Mouse (Mus musculus) frontal cortex, adult 2 months (tissue): ENCODE measurements around the gene Hspg2. TPM values are rescaled to one million over a fixed set of nuclear protein-coding genes. Genes with fewer than 3 reads are reported as not detected.

Experiments used
- DNase-seq, 2 experiments: peaks; one replicate each; pipeline ENCODE4 v3.0.0; 2022; ENCODE audit warnings: low spot score in 1 of 2; ENCODE audit errors: extremely low spot score in 1 of 2
- polyA plus RNA-seq: library from polyadenylated mRNA; depleted of rRNA; stranded (reverse); fragments of >200 nt; gene quantifications from 2 replicates; pipeline ENCODE4 v1.2.3, GENCODE M21; 2012

The Hspg2 gene
- polyA plus RNA-seq, 1 experiment = 4.0 TPM

GRCm38 (mm10) chr4:137458861-137459260 is 9.7 kb upstream of the Hspg2 start:
- DNase-seq = no peak

- DNase-seq = no peak
Observed at GRCm38 (mm10) chr4:137460676-137461075, 7.9 kb upstream of the Hspg2 start.

- DNase-seq = no peak
Observed at GRCm38 (mm10) chr4:137461217-137461616, 7.4 kb upstream of the Hspg2 start.

- DNase-seq = no peak
Observed at GRCm38 (mm10) chr4:137461981-137462690, 6.4 kb upstream of the Hspg2 start.

- no peak for DNase-seq
Observed at GRCm38 (mm10) chr4:137465125-137465787, 3.3 kb upstream of the Hspg2 start.

GRCm38 (mm10) chr4:137466991-137467390 is 1.6 kb upstream of the Hspg2 start:
- no peak for DNase-seq

GRCm38 (mm10) chr4:137467525-137467924 is 1.0 kb upstream of the Hspg2 start:
- no peak for DNase-seq

- no peak for DNase-seq
Observed at GRCm38 (mm10) chr4:137469081-137469844, 694 bp downstream of the Hspg2 start.

- no peak for DNase-seq
Observed at GRCm38 (mm10) chr4:137469845-137470692, 1.5 kb downstream of the Hspg2 start.

GRCm38 (mm10) chr4:137470701-137471317 is 2.2 kb downstream of the Hspg2 start:
- no peak for DNase-seq

- DNase-seq = no peak
Observed at GRCm38 (mm10) chr4:137471326-137471725, 2.8 kb downstream of the Hspg2 start.

GRCm38 (mm10) chr4:137473240-137473639 is 4.7 kb downstream of the Hspg2 start:
- no peak for DNase-seq

- no peak for DNase-seq
Observed at GRCm38 (mm10) chr4:137473701-137474388, 5.3 kb downstream of the Hspg2 start.

GRCm38 (mm10) chr4:137474694-137475093 is 6.1 kb downstream of the Hspg2 start:
- DNase-seq = no peak

- DNase-seq = no peak
Observed at GRCm38 (mm10) chr4:137475271-137476050, 6.9 kb downstream of the Hspg2 start.

GRCm38 (mm10) chr4:137476065-137476760 is 7.6 kb downstream of the Hspg2 start:
- peak; percentile 15 to 58 for DNase-seq

GRCm38 (mm10) chr4:137476761-137477237 is 8.2 kb downstream of the Hspg2 start:
- peak in 1 of 2 experiments; percentile 4 for DNase-seq

GRCm38 (mm10) chr4:137477611-137478010 is 9.0 kb downstream of the Hspg2 start:
- no peak for DNase-seq
